Mouse (Mus musculus): ENCODE measurements around the gene Zfp319. TPM values are rescaled to one million over a fixed set of nuclear protein-coding genes. Genes with fewer than 3 reads are reported as not detected.
A peak's percentile ranks its signal among the peaks of the same experiment; 100 is the strongest.

Gene Zfp319
- polyA plus RNA-seq, 2 experiments: 8.4 to 13.8 TPM

DNA sequence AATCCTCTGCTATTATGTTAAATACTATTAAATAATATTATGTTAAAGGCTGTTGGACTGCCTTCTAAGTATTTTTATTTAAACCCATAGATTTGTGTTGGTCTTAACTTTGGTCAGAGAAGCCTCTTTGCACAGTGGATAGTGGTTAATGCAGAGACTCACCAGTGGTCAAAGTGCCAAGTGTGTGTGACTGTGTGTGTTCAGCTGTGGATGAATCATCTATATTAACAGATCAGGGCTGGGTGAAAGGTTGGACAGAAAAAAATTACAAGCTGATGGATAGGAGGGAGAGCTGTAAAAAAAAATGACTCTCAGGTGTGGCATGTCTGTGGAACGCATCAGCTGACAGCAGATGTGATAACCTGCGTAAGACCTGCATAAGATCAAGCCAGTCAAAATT, 32.1 kb upstream of the Zfp319 start:
- no peak for TF ChIP-seq POLR2A (IDR thresholded peaks at IDR 0.05; ENCODE audit: borderline replicate concordance, extremely low read depth, insufficient read depth, insufficient read length)
- Histone ChIP-seq H3K27me3 (ENCODE audit: control insufficient read depth, insufficient read depth, low read length) (no peaks in the 10 kb centered on the region), H3K4me1 (ENCODE audit: control insufficient read depth, insufficient read depth, low read length) (no peaks in the 10 kb centered on the region; the same call in 1 of the 2 replicates), H3K9me3 (ENCODE audit: control insufficient read depth, low read length) (no peaks in the 10 kb centered on the region), H3K4me3 (replicated peaks; ENCODE audit: low read length) (no peak overlapping the region), H3K9ac (ENCODE audit: low read depth, low read length, severe bottlenecking) (no peak overlapping the region), H3K4me2 (replicated peaks; ENCODE audit: low read depth, low read length, severe bottlenecking) (no peak overlapping the region), H3K27ac (replicated peaks; ENCODE audit: low read depth, low read length) (no peak overlapping the region), H3K36me3 (ENCODE audit: control insufficient read depth, insufficient read depth, low read length) (no peaks in the 10 kb centered on the region)
- no peak for DNase-seq (ENCODE audit: low spot score)
- WGBS: 94% methylated on average over 2 of the region's 2 CpGs
- ATAC-seq (ENCODE audit: low FRiP score, low read depth): no peak

DNA sequence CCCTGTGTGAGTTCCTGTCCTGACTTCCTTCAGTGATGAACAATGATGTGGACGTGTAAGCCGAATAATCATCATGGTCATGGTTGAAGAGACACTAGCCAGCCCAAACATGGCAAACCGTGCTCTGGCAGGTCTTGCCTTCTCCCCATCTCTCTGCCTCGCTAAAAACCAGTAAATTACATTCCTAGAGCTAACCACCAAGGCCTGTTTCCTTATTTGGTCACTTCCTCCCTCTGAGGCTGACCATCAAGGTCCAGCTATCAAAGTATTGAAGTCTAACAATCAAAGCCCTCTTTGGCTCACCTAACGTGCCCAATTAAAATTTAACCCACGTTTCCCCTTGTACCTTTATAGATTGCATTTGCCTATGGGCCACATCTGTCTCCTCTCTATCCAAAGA, 30.5 kb upstream of the Zfp319 start:
- Histone ChIP-seq H3K27ac (replicated peaks; ENCODE audit: low read depth, low read length) (no peak overlapping the region), H3K9ac (ENCODE audit: low read depth, low read length, severe bottlenecking) (no peak overlapping the region), H3K9me3 (ENCODE audit: control insufficient read depth, low read length) (no peaks in the 10 kb centered on the region), H3K4me1 (ENCODE audit: control insufficient read depth, insufficient read depth, low read length) (no peaks in the 10 kb centered on the region; the same call in 1 of the 2 replicates), H3K36me3 (ENCODE audit: control insufficient read depth, insufficient read depth, low read length) (no peaks in the 10 kb centered on the region), H3K27me3 (ENCODE audit: control insufficient read depth, insufficient read depth, low read length) (no peaks in the 10 kb centered on the region), H3K4me3 (replicated peaks; ENCODE audit: low read length) (no peak overlapping the region), H3K4me2 (replicated peaks; ENCODE audit: low read depth, low read length, severe bottlenecking) (no peak overlapping the region)
- ATAC-seq (ENCODE audit: low FRiP score, low read depth) (no peak), DNase-seq (ENCODE audit: low spot score) (no peak)
- no peak for TF ChIP-seq POLR2A (IDR thresholded peaks at IDR 0.05; ENCODE audit: borderline replicate concordance, extremely low read depth, insufficient read depth, insufficient read length)
- 56% methylated on average over 6 of the region's 6 CpGs for WGBS

DNA sequence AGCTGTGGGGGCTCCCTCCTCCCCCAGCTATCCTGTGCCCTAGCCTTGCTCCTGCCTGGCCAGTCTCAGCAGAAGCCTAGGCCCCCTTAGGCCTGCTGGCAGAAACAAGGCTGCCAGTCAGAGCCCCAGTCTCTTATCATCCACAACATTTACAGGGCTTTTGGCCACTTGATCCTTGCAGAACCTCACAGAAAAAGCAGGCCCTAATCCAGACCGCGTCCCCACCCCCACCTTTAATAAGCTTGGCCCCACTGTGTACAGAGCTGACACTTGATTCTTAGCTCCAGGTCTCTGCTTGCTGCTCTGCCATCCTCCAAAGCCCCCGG, 29.2 kb upstream of the Zfp319 start:
- no peak overlapping the region for H3K27ac ChIP-seq (replicated peaks; ENCODE audit: low read depth, low read length)
- no peaks in the 10 kb centered on the region for H3K27me3 ChIP-seq (ENCODE audit: control insufficient read depth, insufficient read depth, low read length)
- ATAC-seq (ENCODE audit: low FRiP score, low read depth): no peak
- no peaks in the 10 kb centered on the region for H3K9me3 ChIP-seq (ENCODE audit: control insufficient read depth, low read length)
- H3K4me2 ChIP-seq (replicated peaks; ENCODE audit: low read depth, low read length, severe bottlenecking): no peak overlapping the region
- no peak for DNase-seq (ENCODE audit: low spot score)
- H3K4me3 ChIP-seq (replicated peaks; ENCODE audit: low read length): no peak overlapping the region
- TF ChIP-seq POLR2A (IDR thresholded peaks at IDR 0.05; ENCODE audit: borderline replicate concordance, extremely low read depth, insufficient read depth, insufficient read length): no peak
- WGBS: 63% methylated on average over 3 of the region's 3 CpGs
- H3K4me1 ChIP-seq (ENCODE audit: control insufficient read depth, insufficient read depth, low read length): no peaks in the 10 kb centered on the region; the same call in 1 of the 2 replicates
- H3K9ac ChIP-seq (ENCODE audit: low read depth, low read length, severe bottlenecking): 0 out of 2 replicates have a peak overlapping the region, but pooled peaks have one; percentile 1
- H3K36me3 ChIP-seq (ENCODE audit: control insufficient read depth, insufficient read depth, low read length): no peaks in the 10 kb centered on the region

- Histone ChIP-seq H3K4me3 (replicated peaks; ENCODE audit: low read length) (no peak overlapping the region), H3K27ac (replicated peaks; ENCODE audit: low read depth, low read length) (no peak overlapping the region), H3K4me1 (ENCODE audit: control insufficient read depth, insufficient read depth, low read length) (no peaks in the 10 kb centered on the region; the same call in 1 of the 2 replicates), H3K9me3 (ENCODE audit: control insufficient read depth, low read length) (no peaks in the 10 kb centered on the region), H3K9ac (ENCODE audit: low read depth, low read length, severe bottlenecking) (0 out of 2 replicates have a peak overlapping the region, but pooled peaks have one; percentile 1), H3K27me3 (ENCODE audit: control insufficient read depth, insufficient read depth, low read length) (no peaks in the 10 kb centered on the region), H3K4me2 (replicated peaks; ENCODE audit: low read depth, low read length, severe bottlenecking) (no peak overlapping the region), H3K36me3 (ENCODE audit: control insufficient read depth, insufficient read depth, low read length) (no peaks in the 10 kb centered on the region)
- no peak for DNase-seq (ENCODE audit: low spot score)
- no peak for ATAC-seq (ENCODE audit: low FRiP score, low read depth)
- 33% methylated on average over 6 of the region's 7 CpGs for WGBS
- TF ChIP-seq POLR2A (IDR thresholded peaks at IDR 0.05; ENCODE audit: borderline replicate concordance, extremely low read depth, insufficient read depth, insufficient read length): no peak
These were observed 28.6 kb upstream of the Zfp319 start for GRCm38 (mm10) chr8:95360181-95361015.

- Histone ChIP-seq H3K27me3 (ENCODE audit: control insufficient read depth, insufficient read depth, low read length) (no peaks in the 10 kb centered on the region), H3K9ac (ENCODE audit: low read depth, low read length, severe bottlenecking) (no peak overlapping the region; the same call in 1 of the 2 replicates), H3K4me2 (replicated peaks; ENCODE audit: low read depth, low read length, severe bottlenecking) (no peak overlapping the region), H3K27ac (replicated peaks; ENCODE audit: low read depth, low read length) (no peak overlapping the region), H3K9me3 (ENCODE audit: control insufficient read depth, low read length) (no peaks in the 10 kb centered on the region), H3K4me1 (ENCODE audit: control insufficient read depth, insufficient read depth, low read length) (peaks cover under 1% of the 10 kb centered on the region; the same call in 1 of the 2 replicates), H3K36me3 (ENCODE audit: control insufficient read depth, insufficient read depth, low read length) (no peaks in the 10 kb centered on the region), H3K4me3 (replicated peaks; ENCODE audit: low read length) (no peak overlapping the region)
- ATAC-seq (ENCODE audit: low FRiP score, low read depth) (no peak), DNase-seq (ENCODE audit: low spot score) (no peak)
- 30% methylated on average over 8 of the region's 8 CpGs for WGBS
- no peak for TF ChIP-seq POLR2A (IDR thresholded peaks at IDR 0.05; ENCODE audit: borderline replicate concordance, extremely low read depth, insufficient read depth, insufficient read length)
These were observed 27.0 kb upstream of the Zfp319 start for GRCm38 (mm10) chr8:95358550-95359411.

All from limb, embryonic 14.5 days (tissue).